Mouse (Mus musculus) lung, adult 2 months (tissue): Measurements from ENCODE around the gene Ccr8.

Experiments used
- CTCF ChIP-seq: fragments of 200-500 bp; IDR thresholded peaks from 2 replicates; pipeline ENCODE4 v1.5.1; 2011; ENCODE audit warnings: mild to moderate bottlenecking, low read length, control low read depth; ENCODE audit not compliant: insufficient read depth
- POLR2A ChIP-seq: fragments of 200-500 bp; IDR thresholded peaks from 2 replicates; pipeline ENCODE4 v1.6.1; 2011; ENCODE audit warnings: low read depth, mild to moderate bottlenecking, control low read depth, low read length, borderline replicate concordance; ENCODE audit errors: extremely low read depth

GRCm38 (mm10) chr9:120048495-120048894 lies 43.4 kb upstream of the Ccr8 start:
- TF ChIP-seq CTCF: no peak
- no peak for TF ChIP-seq POLR2A
